Comparison of ENCODE assay signal across 8 mouse cellular contexts in the genomic region with DNA sequence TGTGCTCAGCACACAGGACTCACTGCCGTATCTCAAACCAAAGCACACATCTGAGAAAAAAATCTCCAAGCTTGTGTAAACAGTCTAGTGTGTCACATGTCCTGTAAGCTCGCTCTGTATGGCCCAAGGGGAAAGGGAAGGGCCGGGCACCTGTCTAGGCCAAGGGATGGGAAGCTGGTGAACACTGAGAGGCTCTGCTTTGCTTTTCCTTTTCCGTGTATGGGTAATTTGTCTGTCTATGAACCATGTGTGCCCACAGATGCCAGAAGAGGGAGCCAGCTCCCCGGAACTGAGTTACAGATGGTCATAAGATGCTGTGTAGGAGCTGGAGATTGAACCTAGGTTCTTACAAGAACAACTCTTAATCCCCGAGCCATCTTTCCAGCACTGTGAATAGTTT. TPM values are rescaled to one million over a fixed set of nuclear protein-coding genes. Genes with fewer than 3 reads are reported as not detected.
DNase-seq lines count a peak whose midpoint lies in the region; ATAC-seq lines count a peak whose summit lies in the region.

No protein-coding gene starts in this region.

- H3K36me3 ChIP-seq in hindbrain, embryonic 10.5 days: peaks cover 100% of the 10 kb centered on the region
- peaks cover 14% of the 10 kb centered on the region for H3K36me3 ChIP-seq in hindbrain, embryonic 11.5 days (ENCODE audit: control insufficient read depth, insufficient read depth, low read length)
- H3K36me3 ChIP-seq in heart, embryonic 10.5 days: peaks cover 94% of the 10 kb centered on the region

- H3K27ac ChIP-seq in hindbrain, embryonic 10.5 days: no peak overlapping the region
- H3K27ac ChIP-seq in hindbrain, embryonic 11.5 days (ENCODE audit: low read depth, low read length): no peak overlapping the region
- H3K27ac ChIP-seq in heart, embryonic 10.5 days: no peak overlapping the region

- H3K4me2 ChIP-seq in hindbrain, embryonic 11.5 days (replicated peaks; ENCODE audit: low read depth, low read length): no peak overlapping the region

- H3K9me3 ChIP-seq in hindbrain, embryonic 10.5 days: no peaks in the 10 kb centered on the region
- no peaks in the 10 kb centered on the region for H3K9me3 ChIP-seq in hindbrain, embryonic 11.5 days (ENCODE audit: control insufficient read depth, low read length)
- no peaks in the 10 kb centered on the region for H3K9me3 ChIP-seq in heart, embryonic 10.5 days

- H3K9ac ChIP-seq in hindbrain, embryonic 11.5 days (ENCODE audit: low read depth, low read length): no peak overlapping the region

- no peak overlapping the region for H3K4me3 ChIP-seq in hindbrain, embryonic 10.5 days
- H3K4me3 ChIP-seq in hindbrain, embryonic 11.5 days (ENCODE audit: low read depth, low read length): no peak overlapping the region
- no peak overlapping the region for H3K4me3 ChIP-seq in heart, embryonic 10.5 days

- WGBS in hindbrain, embryonic 10.5 days: 77% methylated on average over 6 of the region's 6 CpGs
- WGBS in hindbrain, embryonic 11.5 days: 82% methylated on average over 6 of the region's 6 CpGs
- WGBS in heart, embryonic 10.5 days: 75% methylated on average over 6 of the region's 6 CpGs

- ATAC-seq in hindbrain, embryonic 11.5 days (ENCODE audit: low FRiP score): no peak

- no peaks in the 10 kb centered on the region for H3K4me1 ChIP-seq in hindbrain, embryonic 10.5 days (replicated peaks)
- no peaks in the 10 kb centered on the region for H3K4me1 ChIP-seq in hindbrain, embryonic 11.5 days (replicated peaks; ENCODE audit: control insufficient read depth, insufficient read depth, low read length)
- H3K4me1 ChIP-seq in heart, embryonic 10.5 days: no peaks in the 10 kb centered on the region

- DNase-seq in hindbrain, embryonic 10.5 days (ENCODE audit: low spot score): peak; percentile 16
- DNase-seq in hindbrain, embryonic 11.5 days (ENCODE audit: low spot score): no peak
- peak; percentile 32 for DNase-seq in CD4-positive helper T cell, adult 2 months (ENCODE audit: low read depth, low spot score)
- peak; percentile 40 for DNase-seq in ZHBTc4 (ENCODE audit: low read depth, low spot score)
- peak; percentile 83 for DNase-seq in kidney, adult 9 months
- peak; percentile 72 for DNase-seq in lung, postnatal 25 days (ENCODE audit: low spot score)
- peak; percentile 68 for DNase-seq in yolk sac, embryonic 10.5 days (ENCODE audit: low spot score)
- DNase-seq in heart, embryonic 10.5 days (ENCODE audit: low spot score): no peak

- H3K27me3 ChIP-seq in hindbrain, embryonic 10.5 days (ENCODE audit: insufficient read depth, poor library complexity, severe bottlenecking): no peaks in the 10 kb centered on the region
- no peaks in the 10 kb centered on the region for H3K27me3 ChIP-seq in hindbrain, embryonic 11.5 days (ENCODE audit: control insufficient read depth, insufficient read depth, low read length)
- no peaks in the 10 kb centered on the region for H3K27me3 ChIP-seq in heart, embryonic 10.5 days (ENCODE audit: insufficient read depth, poor library complexity, severe bottlenecking)

RNA-seq across cellular contexts. Expression of gene Usp39, which starts 18.7 kb away (rescaled TPM):
- 79.7 and 80.3 TPM in 2 replicates for polyA plus RNA-seq in hindbrain, embryonic 10.5 days (2016; fragmentation: Nextera tagmentation; extraction: Ambion mirVana)
- polyA plus RNA-seq in hindbrain, embryonic 11.5 days (2014; fragmentation: Nextera tagmentation; extraction: Ambion mirVana): 102 and 113 TPM in 2 replicates
- polyA plus RNA-seq in heart, embryonic 10.5 days (2016; fragmentation: Nextera tagmentation; extraction: Ambion mirVana): 43.5 and 53.9 TPM in 2 replicates

RNA-seq across cellular contexts. Expression of gene 0610030E20Rik, which starts 20.8 kb away (rescaled TPM):
- 25.5 and 27.8 TPM in 2 replicates for polyA plus RNA-seq in hindbrain, embryonic 10.5 days (2016; fragmentation: Nextera tagmentation; extraction: Ambion mirVana)
- 17.6 and 28.4 TPM in 2 replicates for polyA plus RNA-seq in hindbrain, embryonic 11.5 days (2014; fragmentation: Nextera tagmentation; extraction: Ambion mirVana)
- polyA plus RNA-seq in heart, embryonic 10.5 days (2016; fragmentation: Nextera tagmentation; extraction: Ambion mirVana): 17.3 and 24.9 TPM in 2 replicates

RNA-seq across cellular contexts. Expression of gene Sftpb, which starts 21.9 kb away (rescaled TPM):
- not detected in 2 replicates for polyA plus RNA-seq in hindbrain, embryonic 10.5 days (2016; fragmentation: Nextera tagmentation; extraction: Ambion mirVana)
- polyA plus RNA-seq in hindbrain, embryonic 11.5 days (2014; fragmentation: Nextera tagmentation; extraction: Ambion mirVana): not detected in 2 replicates
- 0.12 and 0.30 TPM in 2 replicates for polyA plus RNA-seq in heart, embryonic 10.5 days (2016; fragmentation: Nextera tagmentation; extraction: Ambion mirVana)

RNA-seq across cellular contexts. Expression of gene Tmem150a, which starts 29.0 kb away (rescaled TPM):
- 5.7 and 7.0 TPM in 2 replicates for polyA plus RNA-seq in hindbrain, embryonic 10.5 days (2016; fragmentation: Nextera tagmentation; extraction: Ambion mirVana)
- polyA plus RNA-seq in hindbrain, embryonic 11.5 days (2014; fragmentation: Nextera tagmentation; extraction: Ambion mirVana): 7.0 and 9.2 TPM in 2 replicates
- polyA plus RNA-seq in heart, embryonic 10.5 days (2016; fragmentation: Nextera tagmentation; extraction: Ambion mirVana): 15.7 and 24.9 TPM in 2 replicates

RNA-seq across cellular contexts. Expression of gene Rnf181, which starts 40.5 kb away (rescaled TPM):
- polyA plus RNA-seq in hindbrain, embryonic 10.5 days (2016; fragmentation: Nextera tagmentation; extraction: Ambion mirVana): 110 and 114 TPM in 2 replicates
- polyA plus RNA-seq in hindbrain, embryonic 11.5 days (2014; fragmentation: Nextera tagmentation; extraction: Ambion mirVana): 106 and 111 TPM in 2 replicates
- 119 and 127 TPM in 2 replicates for polyA plus RNA-seq in heart, embryonic 10.5 days (2016; fragmentation: Nextera tagmentation; extraction: Ambion mirVana)

Comparison
In these comparisons a context has a peak if more than half of its experiments do, and no peak if none do; other contexts are left out.
1. DNase-seq: peak in hindbrain, embryonic 10.5 days (single experiment), CD4-positive helper T cell, adult 2 months (single experiment), ZHBTc4 (single experiment), kidney, adult 9 months (single experiment), lung, postnatal 25 days (single experiment) and yolk sac, embryonic 10.5 days (single experiment); none in hindbrain, embryonic 11.5 days (single experiment) and heart, embryonic 10.5 days (single experiment).